Mouse (Mus musculus) heart, embryonic 16.5 days (tissue): ENCODE data around the gene Cdh10. TPM values are rescaled to one million over a fixed set of nuclear protein-coding genes. Genes with fewer than 3 reads are reported as not detected.
A peak's percentile ranks its signal among the peaks of the same experiment; 100 is the strongest.

Source experiments
- ATAC-seq: fragments of 200-750 bp; cut with Nextera tagmentation; replicated peaks from 2 replicates; pipeline ENCODE4 v1.8.0; 2017; ENCODE audit warnings: moderate number of reproducible peaks; ENCODE audit not compliant: insufficient read depth, low FRiP score; ENCODE audit errors: extremely low read depth
- H3K27ac ChIP-seq: fragments of 300-500 bp; sonication (generic); 2 replicates; pipeline ENCODE4 v1.5.1; 2014; ENCODE audit warnings: mild to moderate bottlenecking, low read length, control low read depth, moderate library complexity
- H3K27me3 ChIP-seq: fragments of 300-500 bp; sonication (generic); 2 replicates; pipeline ENCODE4 v1.6.1; 2014; ENCODE audit warnings: low read length, mixed read lengths; ENCODE audit not compliant: control insufficient read depth, insufficient read depth
- H3K36me3 ChIP-seq: fragments of 300-500 bp; sonication (generic); 2 replicates; pipeline ENCODE4 v1.6.1; 2014; ENCODE audit not compliant: control insufficient read depth, insufficient read depth
- H3K4me1 ChIP-seq: fragments of 300-500 bp; sonication (generic); 2 replicates; pipeline ENCODE4 v1.6.1; 2014; ENCODE audit warnings: low read length, mixed read lengths; ENCODE audit not compliant: control insufficient read depth, insufficient read depth
- H3K4me2 ChIP-seq: fragments of 300-500 bp; sonication (generic); 2 replicates; pipeline ENCODE4 v1.6.1; 2014; ENCODE audit warnings: low read depth, mild to moderate bottlenecking, control low read depth, low read length
- H3K4me3 ChIP-seq: fragments of 300-500 bp; sonication (generic); 2 replicates; pipeline ENCODE4 v1.5.1; 2014; ENCODE audit warnings: mild to moderate bottlenecking, control low read depth, low read length
- H3K9ac ChIP-seq: fragments of 300-500 bp; sonication (generic); 2 replicates; pipeline ENCODE4 v1.6.1; 2014; ENCODE audit warnings: low read length, control low read depth
- H3K9me3 ChIP-seq: fragments of 300-500 bp; sonication (generic); replicated peaks from 2 replicates; pipeline ENCODE4 v1.6.1; 2016; ENCODE audit warnings: low read length; ENCODE audit not compliant: control insufficient read depth
- WGBS: fragments of 180-500 bp; shearing (Covaris S2); extraction: QIAGEN DNeasy Blood & Tissue Kit; methylation state at CpG from one replicate; pipeline ENCODE4 v1.1.7; 2014; 5-methylcytosine and 5-hydroxymethylcytosine counted together
- polyA plus RNA-seq: library from polyadenylated mRNA; unstranded; fragments of >200 nt; fragmentation: Nextera tagmentation; extraction: Ambion mirVana; gene quantifications from 2 replicates; pipeline ENCODE4 v1.2.1, GENCODE M21; 2015

Gene Cdh10
- polyA plus RNA-seq = 1.2 and 1.5 TPM in 2 replicates

DNA sequence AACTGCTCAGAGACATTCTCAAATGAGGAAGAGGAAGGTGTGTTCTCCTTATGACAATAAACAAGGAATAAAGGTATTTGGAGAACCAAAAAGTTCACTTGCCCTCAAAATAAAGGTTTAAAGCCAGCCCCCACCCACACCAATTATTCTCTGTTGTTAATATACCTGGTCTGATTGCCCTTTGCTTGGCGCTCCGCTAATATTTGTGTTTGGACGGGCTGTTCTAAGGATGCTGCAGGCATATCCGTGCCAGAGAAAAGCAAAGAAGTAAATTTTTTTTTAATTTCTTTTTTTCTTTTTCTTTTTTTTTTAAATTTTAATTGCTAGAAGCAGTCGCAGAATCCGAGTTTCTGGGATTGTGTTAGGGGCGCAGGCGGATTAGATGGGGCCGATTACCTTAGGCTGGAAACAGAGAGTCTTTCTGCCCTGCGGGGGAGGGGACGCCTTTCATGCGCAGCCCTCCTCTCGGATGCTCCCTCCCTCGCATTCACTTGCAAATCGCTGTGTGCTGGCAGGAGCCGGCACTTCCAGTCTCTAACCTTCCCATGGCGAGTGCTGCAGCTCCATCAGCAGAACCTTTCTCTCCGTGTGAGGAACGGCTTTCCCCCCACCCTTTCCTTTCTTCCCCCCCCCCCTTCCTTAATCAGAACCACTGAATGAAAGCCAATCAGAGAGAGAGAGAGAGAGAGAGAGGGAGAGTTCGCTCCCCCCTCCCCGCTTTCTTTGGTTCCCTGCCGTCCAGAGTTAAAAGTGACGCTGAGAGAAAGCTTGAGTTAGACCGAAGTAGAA is at the start of gene Cdh10:
Cdh10 (plus strand) TSS at position 763 of the 789 bp plus-strand sequence.
- Histone ChIP-seq H3K36me3 (no peaks in the 10 kb centered on the region), H3K9me3 (no peaks in the 10 kb centered on the region), H3K27ac (no peak within 1 kb of the TSS), H3K4me2 (peak within 1 kb of the TSS; percentile 68), H3K4me1 (peaks cover 4% of the 10 kb centered on the region; the same call in 1 of the 2 replicates), H3K9ac (peak within 1 kb of the TSS; percentile 45; the same call in 1 of the 2 replicates), H3K4me3 (peak within 1 kb of the TSS; percentile 53), H3K27me3 (peaks cover 4% of the 10 kb centered on the region; the same call in 1 of the 2 replicates)
- ATAC-seq = no peak; the same call in 1 of the 2 replicates
- under 1% methylated on average over 24 of the region's 24 CpGs for WGBS

- Histone ChIP-seq H3K4me2 (no peak overlapping the region), H3K9me3 (no peaks in the 10 kb centered on the region), H3K4me3 (no peak overlapping the region), H3K4me1 (no peaks in the 10 kb centered on the region), H3K36me3 (no peaks in the 10 kb centered on the region), H3K27me3 (no peaks in the 10 kb centered on the region), H3K9ac (no peak overlapping the region), H3K27ac (no peak overlapping the region)
- 71% methylated on average over 4 of the region's 4 CpGs for WGBS
- ATAC-seq = no peak
Measured at GRCm38 (mm10) chr15:18809148-18809827, 9.5 kb upstream of the Cdh10 start.

GRCm38 (mm10) chr15:18817707-18818106 is 1.0 kb upstream of the Cdh10 start:
- Histone ChIP-seq H3K4me1 (peaks cover 4% of the 10 kb centered on the region; the same call in 1 of the 2 replicates), H3K36me3 (no peaks in the 10 kb centered on the region), H3K4me3 (no peak overlapping the region), H3K9me3 (no peaks in the 10 kb centered on the region), H3K27ac (no peak overlapping the region), H3K27me3 (peaks cover 4% of the 10 kb centered on the region; the same call in 1 of the 2 replicates), H3K9ac (no peak overlapping the region), H3K4me2 (no peak overlapping the region)
- 70% methylated on average over 3 of the region's 3 CpGs for WGBS
- no peak for ATAC-seq

GRCm38 (mm10) chr15:18820226-18820625 is 1.5 kb downstream of the Cdh10 start:
- Histone ChIP-seq H3K4me1 (peaks cover 4% of the 10 kb centered on the region; the same call in 1 of the 2 replicates), H3K4me3 (no peak overlapping the region), H3K9ac (no peak overlapping the region), H3K9me3 (no peaks in the 10 kb centered on the region), H3K27me3 (peaks cover 4% of the 10 kb centered on the region; the same call in 1 of the 2 replicates), H3K4me2 (no peak overlapping the region), H3K36me3 (no peaks in the 10 kb centered on the region), H3K27ac (no peak overlapping the region)
- WGBS = 23% methylated on average over 3 of the region's 3 CpGs
- no peak for ATAC-seq

- peaks cover 4% of the 10 kb centered on the region; the same call in 1 of the 2 replicates for H3K4me1 ChIP-seq
- H3K27ac ChIP-seq = no peak overlapping the region
- no peaks in the 10 kb centered on the region for H3K36me3 ChIP-seq
- no peak overlapping the region for H3K4me2 ChIP-seq
- H3K27me3 ChIP-seq = peaks cover 4% of the 10 kb centered on the region; the same call in 1 of the 2 replicates
- no peak overlapping the region for H3K4me3 ChIP-seq
- ATAC-seq = no peak
- no peaks in the 10 kb centered on the region for H3K9me3 ChIP-seq
- WGBS = 17% methylated on average over 10 of the region's 10 CpGs
- no peak overlapping the region for H3K9ac ChIP-seq
Measured at GRCm38 (mm10) chr15:18821114-18821756, 2.5 kb downstream of the Cdh10 start.

GRCm38 (mm10) chr15:18823420-18823819 is 4.7 kb downstream of the Cdh10 start:
- Histone ChIP-seq H3K27ac (no peak overlapping the region), H3K9ac (no peak overlapping the region), H3K9me3 (no peaks in the 10 kb centered on the region), H3K36me3 (no peaks in the 10 kb centered on the region), H3K27me3 (peaks cover 2% of the 10 kb centered on the region; the same call in 1 of the 2 replicates), H3K4me2 (no peak overlapping the region), H3K4me1 (peaks cover 4% of the 10 kb centered on the region; the same call in 1 of the 2 replicates), H3K4me3 (no peak overlapping the region)
- ATAC-seq = no peak
- WGBS = 73% methylated on average over 2 of the region's 2 CpGs

DNA sequence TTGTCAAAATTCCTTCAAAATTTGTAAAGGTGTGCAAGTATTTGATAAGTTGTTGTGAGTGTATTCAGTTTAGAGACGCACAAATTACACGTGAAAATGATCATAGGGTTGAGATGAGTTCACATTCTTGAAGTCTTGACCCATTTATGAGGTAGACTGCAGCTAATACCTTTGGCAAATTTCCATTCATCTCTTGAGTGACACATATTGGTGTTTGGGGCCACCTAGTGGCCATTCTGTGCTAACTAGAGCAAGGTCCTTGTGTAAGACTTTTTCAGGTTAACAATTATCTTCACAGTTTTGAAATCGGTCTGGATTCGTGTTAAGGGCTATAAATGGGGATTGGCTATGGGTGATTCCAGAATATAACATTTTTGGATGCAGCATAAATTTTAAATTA is 13.5 kb downstream of the Cdh10 start:
- WGBS = 11% methylated on average over 4 of the region's 4 CpGs
- Histone ChIP-seq H3K4me3 (no peak overlapping the region), H3K4me1 (no peaks in the 10 kb centered on the region), H3K9ac (no peak overlapping the region), H3K27me3 (no peaks in the 10 kb centered on the region), H3K36me3 (no peaks in the 10 kb centered on the region), H3K27ac (no peak overlapping the region), H3K9me3 (no peaks in the 10 kb centered on the region), H3K4me2 (no peak overlapping the region)
- no peak for ATAC-seq

GRCm38 (mm10) chr15:18841769-18842168 is 23.0 kb downstream of the Cdh10 start:
- H3K9me3 ChIP-seq = no peaks in the 10 kb centered on the region
- H3K36me3 ChIP-seq = no peaks in the 10 kb centered on the region
- no peak overlapping the region for H3K27ac ChIP-seq
- no peaks in the 10 kb centered on the region for H3K27me3 ChIP-seq
- H3K4me2 ChIP-seq = no peak overlapping the region
- no peaks in the 10 kb centered on the region; the same call in 1 of the 2 replicates for H3K4me1 ChIP-seq
- H3K9ac ChIP-seq = no peak overlapping the region
- H3K4me3 ChIP-seq = no peak overlapping the region
- 48% methylated on average over 2 of the region's 2 CpGs for WGBS
- no peak for ATAC-seq
